Mouse (Mus musculus) c-Kit-positive CD71-positive TER-119-negative erythroid progenitor cells, embryonic 14.5 days (primary cell): ENCODE results near the gene Tex30.
A peak's percentile ranks its signal among the peaks of the same experiment; 100 is the strongest.
"Not testable (repeated sequence)": the region's sequence is repeated elsewhere in the genome, so short reads cannot be mapped to it uniquely, and the experiment has no call there.

Source experiments
- DNase-seq: peaks from one replicate; pipeline ENCODE4 v3.0.0-alpha.2; 2013; ENCODE audit warnings: low read depth

Gene Tex30

GRCm38 (mm10) chr1:44102259-44102717, at the start of gene Tex30:
Gene Tex30 (minus strand): TSS chr1:44102441.
- peak; percentile 91 for DNase-seq

- peak; percentile 21 for DNase-seq
These were observed 46.5 kb upstream of the Tex30 start for GRCm38 (mm10) chr1:44148706-44149105.

- DNase-seq: peak; percentile 84
These were observed 45.5 kb upstream of the Tex30 start, which contains the start of gene Ercc5 for GRCm38 (mm10) chr1:44147563-44148381. Gene Ercc5 (plus strand): TSS chr1:44147744.

GRCm38 (mm10) chr1:44142747-44143146, 40.5 kb upstream of the Tex30 start:
- no peak for DNase-seq

- no peak for DNase-seq
These were observed 38.0 kb upstream of the Tex30 start for GRCm38 (mm10) chr1:44140232-44140631.

- no peak for DNase-seq
These were observed 27.8 kb upstream of the Tex30 start for GRCm38 (mm10) chr1:44129929-44130581.

GRCm38 (mm10) chr1:44125590-44125989, 23.3 kb upstream of the Tex30 start:
- DNase-seq: no peak

- no peak for DNase-seq
These were observed 20.0 kb upstream of the Tex30 start for GRCm38 (mm10) chr1:44122256-44122655.

GRCm38 (mm10) chr1:44120074-44120406, 17.8 kb upstream of the Tex30 start:
- no peak for DNase-seq

- DNase-seq: peak; percentile 60
These were observed 17.2 kb upstream of the Tex30 start for GRCm38 (mm10) chr1:44119201-44120073.

GRCm38 (mm10) chr1:44118239-44119054, 16.2 kb upstream of the Tex30 start, which contains the start of the genes Kdelc1 and Bivm:
Gene Kdelc1 (minus strand): TSS chr1:44118808.
Gene Bivm (plus strand): TSS chr1:44118957.
- peak; percentile 86 for DNase-seq

GRCm38 (mm10) chr1:44117571-44117970, 15.3 kb upstream of the Tex30 start:
- peak; percentile 31 for DNase-seq

GRCm38 (mm10) chr1:44102939-44103338, 698 bp upstream of the Tex30 start:
- no peak for DNase-seq

- DNase-seq: peak; percentile 49
These were observed 604 bp downstream of the Tex30 start for GRCm38 (mm10) chr1:44101448-44102225.

- DNase-seq: peak; percentile 39
These were observed 37.6 kb downstream of the Tex30 start for GRCm38 (mm10) chr1:44064625-44065024.

GRCm38 (mm10) chr1:44063439-44063838, 38.8 kb downstream of the Tex30 start:
- DNase-seq: no peak

GRCm38 (mm10) chr1:44061836-44062235, 40.4 kb downstream of the Tex30 start, which contains the start of gene Gm8251:
Gene Gm8251 (minus strand): TSS chr1:44061936.
- no peak for DNase-seq

GRCm38 (mm10) chr1:44057805-44058204, 44.4 kb downstream of the Tex30 start:
- DNase-seq: no peak

- no peak for DNase-seq
These were observed 55.7 kb downstream of the Tex30 start for GRCm38 (mm10) chr1:44046556-44046955.

GRCm38 (mm10) chr1:44045689-44046088, 56.6 kb downstream of the Tex30 start:
- DNase-seq: not testable (repeated sequence)
